Mouse (Mus musculus) CH12.LX (cell line): ENCODE measurements at regions not wholly inside any gene's neighbourhood (a gene's known extent, or its start where the extent isn't known, plus 50 kb on each side); places are given as distances from the start of the nearest gene placed in this dataset.

Experiments used
- DNase-seq: peaks from one replicate; pipeline ENCODE4 v3.0.0-alpha.2; 2013; ENCODE audit errors: extremely low read depth
- H3K27ac ChIP-seq: 2 replicates; pipeline ENCODE4 v1.5.1; 2012; ENCODE audit warnings: low read depth, mild to moderate bottlenecking, control low read depth, moderate library complexity; ENCODE audit not compliant: insufficient read depth
- H3K27me3 ChIP-seq: replicated peaks from 2 replicates; pipeline ENCODE3; 2012; ENCODE audit warnings: inconsistent platforms
- H3K36me3 ChIP-seq, 2 experiments: replicated peaks in 1 of 2; 2 replicates each; pipeline versions ENCODE3 to v1.6.1; 2012; ENCODE audit warnings: inconsistent platforms in 1 of 2, low read length in 1 of 2, mild to moderate bottlenecking in 1 of 2, mixed read lengths in 1 of 2, moderate library complexity in 1 of 2; ENCODE audit not compliant: control insufficient read depth in 1 of 2, insufficient read depth in 1 of 2
- H3K4me1 ChIP-seq, 2 experiments: 2 replicates each; pipeline ENCODE4 v1.6.1; 2012; ENCODE audit warnings: inconsistent platforms in 1 of 2, moderate library complexity in 1 of 2; ENCODE audit not compliant: insufficient read depth in 2 of 2, control insufficient read depth in 1 of 2
- H3K4me2 ChIP-seq: 2 replicates; pipeline ENCODE4 v1.6.1; 2012; ENCODE audit warnings: low read depth, mild to moderate bottlenecking, control low read depth; ENCODE audit not compliant: poor library complexity, insufficient read depth, severe bottlenecking
- H3K4me3 ChIP-seq, 3 experiments: fragments of 150-350 bp in 1 of 3; sonication (generic) in 1 of 3; replicated peaks in 1 of 3; 2 replicates each; pipeline versions ENCODE3 to v1.5.1; 2011 to 2012; ENCODE audit warnings: low read depth in 2 of 3, low read length in 2 of 3, mild to moderate bottlenecking in 2 of 3, moderate library complexity in 2 of 3, control low read depth in 1 of 3, improper control_type of control experiment in 1 of 3, inconsistent platforms in 1 of 3, mixed read lengths in 1 of 3; ENCODE audit not compliant: poor library complexity in 1 of 3
- H3K79me2 ChIP-seq: replicated peaks from 2 replicates; pipeline ENCODE4 v1.6.1; 2012; ENCODE audit warnings: mild to moderate bottlenecking, moderate library complexity; ENCODE audit not compliant: control insufficient read depth, poor library complexity, insufficient read depth, severe bottlenecking; ENCODE audit errors: extremely low read depth
- H3K9ac ChIP-seq: 2 replicates; pipeline ENCODE4 v1.6.1; 2012; ENCODE audit warnings: low read depth, mild to moderate bottlenecking, control low read depth, moderate library complexity; ENCODE audit not compliant: insufficient read depth
- H3K9me3 ChIP-seq: replicated peaks from 2 replicates; pipeline ENCODE3; 2012; ENCODE audit warnings: low read length, inconsistent platforms, mixed read lengths
- GABPA ChIP-seq: IDR thresholded peaks from 2 replicates; pipeline ENCODE4 v1.6.1; 2012; ENCODE audit warnings: low read depth, low read length, improper control_type of control experiment, inconsistent platforms; ENCODE audit not compliant: insufficient replicate concordance
- HCFC1 ChIP-seq: IDR thresholded peaks from 2 replicates; pipeline ENCODE4 v1.6.1; 2012; ENCODE audit warnings: low read depth, mild to moderate bottlenecking, inconsistent platforms, low read length, improper control_type of control experiment
- IRF4 ChIP-seq: IDR thresholded peaks from 2 replicates; pipeline ENCODE4 v1.6.1; 2014; ENCODE audit warnings: low read depth, mild to moderate bottlenecking, inconsistent platforms, low read length, improper control_type of control experiment
- MYC ChIP-seq: IDR thresholded peaks from 2 replicates; pipeline ENCODE4 v1.6.1; 2011; ENCODE audit warnings: low read depth, mild to moderate bottlenecking, improper control_type of control experiment, low read length
- NELFE ChIP-seq: IDR thresholded peaks from 2 replicates; pipeline ENCODE4 v1.6.1; 2011; ENCODE audit warnings: low read depth, low read length, improper control_type of control experiment
- POLR2AphosphoS2 ChIP-seq: IDR thresholded peaks from 2 replicates; pipeline ENCODE4 v1.6.1; 2011; ENCODE audit warnings: low read depth, low read length, improper control_type of control experiment
- TCF12 ChIP-seq: IDR thresholded peaks from 2 replicates; pipeline ENCODE4 v1.6.1; 2014; ENCODE audit warnings: low read depth, mild to moderate bottlenecking, inconsistent platforms, low read length, improper control_type of control experiment
- UBTF ChIP-seq: IDR thresholded peaks from 2 replicates; pipeline ENCODE4 v1.6.1; 2012; ENCODE audit warnings: low read depth, mild to moderate bottlenecking, inconsistent platforms, low read length, improper control_type of control experiment, moderate library complexity
- USF2 ChIP-seq: conservative IDR thresholded peaks from 2 replicates; pipeline ENCODE4 v1.6.1; 2011; ENCODE audit warnings: low read depth, low read length, improper control_type of control experiment
- ZC3H11A ChIP-seq: IDR thresholded peaks from 2 replicates; pipeline ENCODE4 v1.6.1; 2012; ENCODE audit warnings: low read depth, mild to moderate bottlenecking, inconsistent platforms, low read length, improper control_type of control experiment
- dilution Hi-C: fragments of 300-500 bp; cut with MboI; formaldehyde crosslinking; loops from 2 replicates; pipeline ENCODE4 v1.14.3; 2020; ENCODE audit warnings: low sequenced_read_pairs; ENCODE audit not compliant: extremely low pct_unique_long_range_greater_than_20kb, extremely low pct_ligation_motif_present
- in situ Hi-C: fragments of 300-500 bp; cut with MboI; formaldehyde crosslinking; loops from 3 replicates; pipeline ENCODE4 v1.14.3; 2019; ENCODE audit warnings: low sequenced_read_pairs, low pct_ligation_motif_present, low pct_unique_long_range_greater_than_20kb, mixed read lengths

DNA sequence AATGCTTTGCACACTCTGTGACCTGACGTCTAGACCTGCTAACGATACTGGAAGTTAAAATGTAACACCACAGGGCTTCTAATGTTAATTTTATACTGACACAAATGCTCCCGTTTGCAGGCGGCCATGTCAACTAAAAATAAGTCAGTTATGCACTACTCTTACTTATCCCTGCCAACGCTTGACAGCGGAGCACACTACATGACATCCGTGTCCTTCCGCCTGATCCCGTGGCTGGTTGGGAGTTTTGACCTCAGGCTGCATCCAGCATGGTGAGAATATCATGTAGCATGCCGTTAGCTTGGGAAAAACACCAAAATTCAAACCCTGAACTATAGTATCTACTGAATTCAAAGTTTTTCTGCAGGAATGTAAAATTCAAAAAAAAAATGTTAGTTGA is 131.9 kb downstream of the Lrig3 start:
- TF ChIP-seq ZC3H11A: no peak
- dilution Hi-C loops (no loop called here), in situ Hi-C loops (no loop called here)
- Histone ChIP-seq H3K79me2 (no peaks in the 10 kb centered on the region), H3K4me3 (no peak overlapping the region), H3K27me3 (no peaks in the 10 kb centered on the region), H3K27ac (no peak overlapping the region), H3K36me3 (no peaks in the 10 kb centered on the region), H3K4me2 (no peak overlapping the region), H3K9ac (no peak overlapping the region), H3K4me1 (no peaks in the 10 kb centered on the region), H3K9me3 (peaks cover 65% of the 10 kb centered on the region)
- no peak for DNase-seq

DNA sequence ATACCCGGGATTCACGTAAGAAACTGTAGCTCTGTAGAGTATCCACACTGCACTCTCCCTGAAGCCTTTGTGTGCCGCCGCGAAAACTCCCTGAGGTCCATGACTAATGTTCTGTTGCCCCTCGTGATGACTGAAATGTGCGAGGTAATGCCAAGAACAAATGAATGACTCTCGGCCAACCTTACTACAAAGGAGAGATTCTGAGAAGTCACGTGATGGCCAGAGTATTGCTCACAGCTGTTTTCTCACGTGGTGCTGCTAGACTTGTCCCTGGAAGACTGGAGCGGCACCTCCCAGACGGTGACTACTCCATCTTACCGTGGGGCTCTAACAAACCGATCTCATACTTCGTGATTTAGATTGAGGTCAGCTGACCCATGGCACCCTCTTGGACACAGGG is 136.9 kb downstream of the Lrig3 start:
- peaks cover 67% of the 10 kb centered on the region for H3K9me3 ChIP-seq
- in situ Hi-C loops (no loop called here), dilution Hi-C loops (no loop called here)
- H3K4me3 ChIP-seq: no peak overlapping the region
- H3K36me3 ChIP-seq: no peaks in the 10 kb centered on the region
- no peak for DNase-seq
- H3K79me2 ChIP-seq: no peaks in the 10 kb centered on the region
- no peaks in the 10 kb centered on the region for H3K4me1 ChIP-seq
- no peak overlapping the region for H3K4me2 ChIP-seq
- no peak for TF ChIP-seq NELFE
- no peak overlapping the region for H3K27ac ChIP-seq
- H3K9ac ChIP-seq: no peak overlapping the region
- H3K27me3 ChIP-seq: no peaks in the 10 kb centered on the region

DNA sequence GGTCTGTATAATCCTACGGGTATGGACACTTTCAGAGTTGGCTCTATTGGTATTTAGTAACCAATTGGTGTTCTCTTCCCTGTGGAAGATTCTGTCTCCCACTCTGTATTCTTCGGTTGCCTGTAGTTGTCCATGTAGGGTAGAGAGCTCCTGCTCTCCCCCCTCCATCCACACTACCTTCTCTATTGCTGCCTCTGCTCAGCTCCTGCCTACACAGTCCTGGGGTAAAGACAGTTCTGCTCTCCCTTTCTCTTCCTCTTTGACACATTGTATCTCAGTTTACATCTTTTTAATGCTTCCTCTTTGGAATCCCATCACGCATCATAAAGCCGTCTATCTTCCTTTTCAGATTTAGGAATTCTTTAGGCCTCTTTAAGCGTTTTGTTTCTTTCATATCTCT is 147.1 kb downstream of the Lrig3 start:
- Histone ChIP-seq H3K4me3 (no peak overlapping the region), H3K27me3 (no peaks in the 10 kb centered on the region), H3K79me2 (no peaks in the 10 kb centered on the region), H3K4me2 (no peak overlapping the region), H3K9me3 (peaks cover 60% of the 10 kb centered on the region), H3K36me3 (no peaks in the 10 kb centered on the region), H3K27ac (no peak overlapping the region), H3K9ac (no peak overlapping the region), H3K4me1 (no peaks in the 10 kb centered on the region)
- DNase-seq: no peak
- TF ChIP-seq GABPA (no peak), TCF12 (no peak), HCFC1 (no peak), MYC (no peak), IRF4 (no peak), POLR2AphosphoS2 (no peak), UBTF (no peak), USF2 (no peak)
- dilution Hi-C loops (no loop called here), in situ Hi-C loops (no loop called here)
